Mouse (Mus musculus): ENCODE measurements around the gene Zfp697. TPM values are rescaled to one million over a fixed set of nuclear protein-coding genes. Genes with fewer than 3 reads are reported as not detected.
"Not testable (repeated sequence)": the region's sequence is repeated elsewhere in the genome, so short reads cannot be mapped to it uniquely, and the experiment has no call there.

Zfp697 gene
- polyA plus RNA-seq, 1 experiment from 2014 or later: 6.8 TPM

DNA sequence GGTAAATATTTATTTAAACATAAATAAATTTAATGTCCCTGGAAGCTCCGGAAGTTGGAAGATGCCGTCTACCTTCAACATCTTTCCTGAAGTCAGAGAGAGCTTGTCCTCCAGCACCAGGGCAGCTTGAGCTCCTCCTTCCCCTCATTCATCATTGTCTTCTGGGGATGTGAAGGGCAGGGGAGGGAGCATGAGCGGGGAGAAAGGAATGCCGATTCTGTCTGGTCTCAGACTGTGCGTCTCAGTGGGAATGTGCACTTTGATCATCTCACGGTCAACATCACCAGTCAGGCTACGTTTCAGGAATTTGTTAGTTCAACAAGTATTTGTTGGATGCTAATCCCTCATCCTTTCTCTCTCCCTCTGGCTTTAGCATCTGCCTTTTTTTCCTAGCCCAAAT is 3.0 kb upstream of the Zfp697 start:
- Histone ChIP-seq H3K4me1 (peaks cover 31% of the 10 kb centered on the region), H3K27ac (replicated peaks) (no peak overlapping the region), H3K4me3 (no peak overlapping the region), H3K27me3 (ENCODE audit: low read depth, poor library complexity, severe bottlenecking) (no peaks in the 10 kb centered on the region), H3K36me3 (no peaks in the 10 kb centered on the region), H3K9me3 (replicated peaks) (no peaks in the 10 kb centered on the region)
- WGBS: 35% methylated on average over 7 of the region's 7 CpGs
- no peak for DNase-seq (ENCODE audit: low spot score)

DNA sequence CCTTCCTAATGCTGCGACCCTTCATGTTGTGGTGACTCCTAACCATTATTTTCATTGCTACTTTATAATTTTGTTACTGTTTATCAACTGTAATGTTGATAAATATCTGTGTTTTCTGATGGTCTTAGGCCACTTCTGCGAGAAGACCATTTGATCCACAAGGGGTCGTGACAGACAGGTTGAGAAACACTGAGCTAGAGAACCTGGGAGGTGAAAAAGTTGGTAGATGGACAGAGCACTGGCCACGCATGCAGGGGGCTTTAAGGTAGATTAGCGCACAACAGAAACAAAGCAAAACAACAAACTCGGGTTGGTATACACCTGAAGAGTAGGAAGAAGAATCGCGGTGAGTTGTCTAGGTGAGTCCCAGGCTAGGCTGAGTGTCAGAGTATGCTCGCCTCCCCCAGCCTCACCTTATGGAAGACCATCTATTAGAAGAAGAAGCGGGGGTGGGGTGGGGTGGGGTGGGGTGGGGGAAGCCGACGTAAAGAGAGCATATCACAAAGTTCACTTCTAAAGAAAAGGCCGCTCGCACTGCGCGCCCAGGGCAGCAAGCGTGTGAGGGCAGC is 500 bp upstream of the Zfp697 start:
- no peaks in the 10 kb centered on the region for H3K27me3 ChIP-seq (ENCODE audit: low read depth, poor library complexity, severe bottlenecking)
- no peaks in the 10 kb centered on the region for H3K36me3 ChIP-seq
- peak overlapping the region; percentile 94 for H3K27ac ChIP-seq (replicated peaks)
- peaks cover 33% of the 10 kb centered on the region for H3K4me1 ChIP-seq
- DNase-seq (ENCODE audit: low spot score): peak; percentile 26
- H3K4me3 ChIP-seq: peak overlapping the region; percentile 88
- no peaks in the 10 kb centered on the region for H3K9me3 ChIP-seq (replicated peaks)
- 7% methylated on average over 17 of the region's 17 CpGs for WGBS

GRCm38 (mm10) chr3:98383024-98383790 is 946 bp downstream of the Zfp697 start:
- no peaks in the 10 kb centered on the region for H3K36me3 ChIP-seq
- peak overlapping the region; percentile 88 for H3K4me3 ChIP-seq
- WGBS: 12% methylated on average over 21 of the region's 21 CpGs
- peak overlapping the region; percentile 94 for H3K27ac ChIP-seq (replicated peaks)
- no peak for DNase-seq (ENCODE audit: low spot score)
- no peaks in the 10 kb centered on the region for H3K27me3 ChIP-seq (ENCODE audit: low read depth, poor library complexity, severe bottlenecking)
- H3K4me1 ChIP-seq: peaks cover 33% of the 10 kb centered on the region
- no peaks in the 10 kb centered on the region for H3K9me3 ChIP-seq (replicated peaks)

- Histone ChIP-seq H3K4me3 (no peak overlapping the region), H3K27ac (replicated peaks) (no peak overlapping the region), H3K4me1 (peaks cover 19% of the 10 kb centered on the region), H3K36me3 (no peaks in the 10 kb centered on the region), H3K9me3 (replicated peaks) (no peaks in the 10 kb centered on the region), H3K27me3 (ENCODE audit: low read depth, poor library complexity, severe bottlenecking) (no peaks in the 10 kb centered on the region)
- no peak for DNase-seq (ENCODE audit: low spot score)
- 87% methylated on average over 4 of the region's 4 CpGs for WGBS
Measured at GRCm38 (mm10) chr3:98387086-98387485, 4.8 kb downstream of the Zfp697 start.

DNA sequence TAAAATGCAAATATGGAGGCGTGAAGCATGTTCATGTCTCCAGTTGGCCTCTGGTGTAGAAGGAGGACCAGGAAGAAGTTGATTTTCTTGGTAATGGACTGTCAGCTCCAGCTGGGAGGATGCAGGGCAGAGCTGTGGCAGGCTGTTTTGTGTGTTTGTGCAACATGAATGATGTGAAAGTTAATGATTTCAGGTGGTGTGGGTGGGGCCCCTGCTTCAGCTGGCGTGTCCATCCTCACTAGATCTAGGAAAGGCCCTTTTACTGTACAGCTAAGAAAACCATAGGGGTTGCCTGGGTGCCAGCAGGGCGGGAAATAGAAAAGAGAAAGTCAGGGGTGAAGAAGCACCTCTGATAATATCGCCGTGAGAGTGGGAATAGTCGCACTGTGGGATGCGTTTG is 5.5 kb downstream of the Zfp697 start:
- H3K4me3 ChIP-seq: no peak overlapping the region
- no peaks in the 10 kb centered on the region for H3K27me3 ChIP-seq (ENCODE audit: low read depth, poor library complexity, severe bottlenecking)
- DNase-seq (ENCODE audit: low spot score): no peak
- H3K4me1 ChIP-seq: peaks cover 17% of the 10 kb centered on the region
- H3K9me3 ChIP-seq (replicated peaks): no peaks in the 10 kb centered on the region
- 87% methylated on average over 7 of the region's 7 CpGs for WGBS
- no peak overlapping the region for H3K27ac ChIP-seq (replicated peaks)
- H3K36me3 ChIP-seq: no peaks in the 10 kb centered on the region

DNA sequence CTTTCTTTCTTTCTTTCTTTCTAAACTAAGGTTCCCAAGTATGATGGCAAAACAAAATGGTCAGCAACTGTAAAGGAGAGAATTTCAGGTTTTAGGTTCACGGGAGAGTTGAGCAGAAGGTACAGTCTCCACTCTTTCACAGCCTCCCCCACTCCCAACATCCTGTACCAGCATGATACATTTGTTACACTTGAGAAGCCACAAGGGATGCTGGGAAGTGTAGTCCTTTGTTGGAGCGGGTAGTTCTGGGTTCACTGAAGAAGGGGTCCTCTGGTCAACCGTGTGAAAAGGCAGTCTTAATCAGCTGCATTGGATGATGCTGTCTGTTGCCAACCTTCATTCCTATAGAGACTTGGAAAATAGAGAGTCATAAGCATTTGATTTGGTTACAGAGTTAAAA is 7.0 kb downstream of the Zfp697 start:
- H3K36me3 ChIP-seq: no peaks in the 10 kb centered on the region
- H3K9me3 ChIP-seq (replicated peaks): no peaks in the 10 kb centered on the region
- peaks cover 2% of the 10 kb centered on the region; the same call in 1 of the 2 replicates for H3K4me1 ChIP-seq
- no peak for DNase-seq (ENCODE audit: low spot score)
- H3K27ac ChIP-seq (replicated peaks): no peak overlapping the region
- H3K27me3 ChIP-seq (ENCODE audit: low read depth, poor library complexity, severe bottlenecking): no peaks in the 10 kb centered on the region
- no peak overlapping the region for H3K4me3 ChIP-seq
- 67% methylated on average over 3 of the region's 3 CpGs for WGBS

- not testable (repeated sequence) for DNase-seq (ENCODE audit: low spot score); H3K4me1 ChIP-seq; H3K27ac ChIP-seq (replicated peaks); H3K27me3 ChIP-seq (ENCODE audit: low read depth, poor library complexity, severe bottlenecking); H3K9me3 ChIP-seq (replicated peaks); H3K4me3 ChIP-seq; H3K36me3 ChIP-seq
- WGBS: 98% methylated on average over 9 of the region's 9 CpGs
Measured at GRCm38 (mm10) chr3:98404268-98404895, 22.1 kb downstream of the Zfp697 start.

- not testable (repeated sequence) for DNase-seq (ENCODE audit: low spot score); H3K27ac ChIP-seq (replicated peaks); H3K4me3 ChIP-seq; H3K4me1 ChIP-seq; H3K27me3 ChIP-seq (ENCODE audit: low read depth, poor library complexity, severe bottlenecking); H3K9me3 ChIP-seq (replicated peaks); H3K36me3 ChIP-seq
- 87% methylated on average over 6 of the region's 6 CpGs for WGBS
Measured at GRCm38 (mm10) chr3:98405877-98406276, 23.6 kb downstream of the Zfp697 start.

- H3K27ac ChIP-seq (replicated peaks); H3K36me3 ChIP-seq; H3K4me3 ChIP-seq; H3K4me1 ChIP-seq; H3K9me3 ChIP-seq (replicated peaks); H3K27me3 ChIP-seq (ENCODE audit: low read depth, poor library complexity, severe bottlenecking); DNase-seq (ENCODE audit: low spot score): not testable (repeated sequence)
- WGBS: 60% methylated on average over 12 of the region's 12 CpGs
Measured at GRCm38 (mm10) chr3:98406569-98407144, 24.4 kb downstream of the Zfp697 start.

DNA sequence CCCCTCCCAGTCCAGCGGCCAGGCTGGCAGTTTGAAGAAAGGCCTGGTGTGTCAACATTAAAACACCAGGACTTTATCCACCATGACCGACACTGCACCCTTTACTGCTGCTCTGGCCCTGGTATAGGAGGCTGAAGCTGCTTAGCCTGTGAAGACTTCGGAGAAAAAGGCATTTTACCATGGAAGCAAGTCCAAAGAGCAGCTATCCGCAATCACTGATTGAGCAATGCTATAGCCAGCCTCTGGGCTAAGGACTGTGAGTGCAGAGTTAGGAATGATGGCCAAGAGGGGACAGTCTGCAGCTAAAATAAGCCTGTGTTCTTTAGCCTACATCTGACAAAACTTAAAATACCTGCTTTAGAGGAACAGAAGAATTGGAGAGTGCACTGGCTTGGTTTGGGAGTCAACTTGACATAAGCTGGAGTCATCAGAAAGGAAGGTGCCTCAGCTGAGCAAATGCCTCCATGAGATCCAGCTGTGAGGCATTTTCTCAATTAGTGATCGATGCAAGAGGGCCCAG is 25.1 kb downstream of the Zfp697 start:
- H3K4me3 ChIP-seq; H3K27ac ChIP-seq (replicated peaks); H3K9me3 ChIP-seq (replicated peaks); H3K4me1 ChIP-seq; H3K27me3 ChIP-seq (ENCODE audit: low read depth, poor library complexity, severe bottlenecking); DNase-seq (ENCODE audit: low spot score); H3K36me3 ChIP-seq: not testable (repeated sequence)
- WGBS: 77% methylated on average over 5 of the region's 5 CpGs

DNA sequence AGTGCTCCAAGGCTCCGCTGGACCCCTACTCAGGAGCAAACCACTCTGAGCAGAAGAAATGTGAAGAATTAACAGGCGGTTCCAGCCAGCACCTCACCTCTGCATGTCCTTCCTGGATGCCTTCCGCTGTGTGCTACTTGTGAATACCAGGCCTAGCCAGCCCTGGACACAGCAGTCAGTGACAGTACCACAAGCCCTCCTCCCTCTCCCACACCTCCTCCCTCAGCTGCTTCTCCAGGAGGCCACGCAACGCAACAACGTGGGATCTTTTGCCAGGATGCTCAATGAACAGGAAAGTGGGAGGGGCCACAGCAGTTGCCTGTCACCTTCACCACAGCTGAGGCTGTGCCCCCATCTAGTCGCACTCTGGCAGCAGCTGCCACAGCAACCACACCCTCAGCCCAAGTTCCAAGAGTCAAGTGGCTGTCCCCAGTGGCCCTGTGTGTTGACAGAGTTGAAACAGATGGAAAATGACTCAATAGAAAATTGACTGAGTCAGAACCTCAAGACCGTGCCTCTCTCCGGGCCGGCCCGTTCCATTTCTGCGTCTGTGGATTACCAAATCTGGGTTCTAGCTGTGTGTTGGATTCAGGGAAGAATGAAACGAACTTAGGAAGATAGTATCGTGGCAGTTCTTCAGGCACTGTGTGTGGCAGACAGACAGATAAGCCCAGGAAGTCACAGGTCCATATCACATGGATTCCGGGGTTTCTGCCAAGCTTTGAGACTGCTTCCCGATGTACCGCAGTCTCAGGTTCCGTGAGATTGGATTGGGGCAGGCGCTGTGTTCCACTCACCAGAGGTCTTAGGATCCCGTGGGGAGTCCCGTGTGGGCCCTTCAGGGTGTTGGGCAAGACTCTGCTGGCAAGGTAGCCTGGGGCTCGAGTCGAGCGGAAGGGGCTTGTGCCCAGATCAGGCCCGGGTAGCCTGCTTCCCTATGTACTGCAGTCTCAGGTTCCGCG is 28.6 kb downstream of the Zfp697 start:
- 92% methylated on average over 17 of the region's 27 CpGs for WGBS
- H3K27ac ChIP-seq (replicated peaks); H3K4me3 ChIP-seq; H3K27me3 ChIP-seq (ENCODE audit: low read depth, poor library complexity, severe bottlenecking); H3K9me3 ChIP-seq (replicated peaks); H3K36me3 ChIP-seq; H3K4me1 ChIP-seq; DNase-seq (ENCODE audit: low spot score): not testable (repeated sequence)

DNA sequence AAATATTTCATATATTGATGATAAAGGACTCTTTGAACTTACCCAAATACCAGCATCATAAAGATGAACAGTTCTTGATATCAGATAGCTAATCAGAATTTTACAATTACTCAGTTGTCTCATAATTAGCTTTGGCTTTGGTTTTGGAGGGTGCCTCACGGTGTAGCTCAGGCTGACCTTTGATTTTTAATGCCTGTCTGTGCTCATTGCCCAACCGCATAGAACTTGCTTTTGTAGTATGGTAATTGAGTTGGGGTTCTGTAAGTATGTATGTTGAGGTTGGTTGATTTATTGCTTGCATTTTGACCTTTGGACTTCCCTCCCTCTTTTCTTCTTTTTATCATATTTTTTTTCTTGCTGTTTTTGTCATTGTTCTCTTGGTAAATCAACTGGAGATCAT is 31.5 kb downstream of the Zfp697 start:
- Histone ChIP-seq H3K4me1 (no peaks in the 10 kb centered on the region), H3K27ac (replicated peaks) (no peak overlapping the region), H3K27me3 (ENCODE audit: low read depth, poor library complexity, severe bottlenecking) (no peaks in the 10 kb centered on the region), H3K4me3 (no peak overlapping the region), H3K36me3 (0 out of 2 replicates have a peak, but pooled peaks cover 3% of the 10 kb centered on the region), H3K9me3 (replicated peaks) (no peaks in the 10 kb centered on the region)
- 90% methylated on average over 2 of the region's 2 CpGs for WGBS
- no peak for DNase-seq (ENCODE audit: low spot score)
